Mouse (Mus musculus): ENCODE measurements around the gene Picalm. TPM values are rescaled to one million over a fixed set of nuclear protein-coding genes. Genes with fewer than 3 reads are reported as not detected.

Picalm gene
- polyA plus RNA-seq, 1 experiment from 2014 or later, result 56.3 TPM

- Histone ChIP-seq H3K9me3 (ENCODE audit: control insufficient read depth, low read length) (no peaks in the 10 kb centered on the region), H3K27me3 (ENCODE audit: control insufficient read depth, insufficient read depth, low read length) (no peaks in the 10 kb centered on the region), H3K4me2 (ENCODE audit: low read length) (no peak overlapping the region), H3K4me1 (ENCODE audit: control insufficient read depth, insufficient read depth, low read length) (no peaks in the 10 kb centered on the region), H3K27ac (replicated peaks; ENCODE audit: low read depth, low read length) (no peak overlapping the region), H3K36me3 (ENCODE audit: control insufficient read depth, insufficient read depth, low read length) (no peaks in the 10 kb centered on the region), H3K9ac (replicated peaks; ENCODE audit: low read length) (no peak overlapping the region), H3K4me3 (replicated peaks; ENCODE audit: low read depth, low read length) (no peak overlapping the region)
- ATAC-seq (ENCODE audit: low FRiP score, low TSS enrichment) (no peak), DNase-seq (no peak)
- 84% methylated on average over 9 of the region's 9 CpGs for WGBS
These were observed 101.4 kb downstream of the Picalm start for GRCm38 (mm10) chr7:90231431-90231830.

- Histone ChIP-seq H3K4me3 (replicated peaks; ENCODE audit: low read depth, low read length) (no peak overlapping the region), H3K4me2 (ENCODE audit: low read length) (no peak overlapping the region), H3K9ac (replicated peaks; ENCODE audit: low read length) (no peak overlapping the region), H3K36me3 (ENCODE audit: control insufficient read depth, insufficient read depth, low read length) (no peaks in the 10 kb centered on the region), H3K4me1 (ENCODE audit: control insufficient read depth, insufficient read depth, low read length) (no peaks in the 10 kb centered on the region), H3K27ac (replicated peaks; ENCODE audit: low read depth, low read length) (no peak overlapping the region), H3K9me3 (ENCODE audit: control insufficient read depth, low read length) (no peaks in the 10 kb centered on the region), H3K27me3 (ENCODE audit: control insufficient read depth, insufficient read depth, low read length) (no peaks in the 10 kb centered on the region)
- DNase-seq (no peak), ATAC-seq (ENCODE audit: low FRiP score, low TSS enrichment) (no peak)
- 67% methylated on average over 4 of the region's 4 CpGs for WGBS
These were observed 103.9 kb downstream of the Picalm start for GRCm38 (mm10) chr7:90233921-90234320.

GRCm38 (mm10) chr7:90236289-90236905 is 106.4 kb downstream of the Picalm start:
- no peaks in the 10 kb centered on the region for H3K27me3 ChIP-seq (ENCODE audit: control insufficient read depth, insufficient read depth, low read length)
- ATAC-seq (ENCODE audit: low FRiP score, low TSS enrichment), result peak; percentile 34; the same call in 1 of the 2 replicates
- 27% methylated on average over 4 of the region's 4 CpGs for WGBS

GRCm38 (mm10) chr7:90243151-90243550 is 113.1 kb downstream of the Picalm start:
- H3K27ac ChIP-seq (replicated peaks; ENCODE audit: low read depth, low read length), result no peak overlapping the region
- no peak overlapping the region for H3K9ac ChIP-seq (replicated peaks; ENCODE audit: low read length)
- H3K4me3 ChIP-seq (replicated peaks; ENCODE audit: low read depth, low read length), result no peak overlapping the region
- no peak overlapping the region for H3K4me2 ChIP-seq (ENCODE audit: low read length)
- WGBS, result 94% methylated on average over 6 of the region's 6 CpGs
- DNase-seq (no peak), ATAC-seq (ENCODE audit: low FRiP score, low TSS enrichment) (no peak)
- no peaks in the 10 kb centered on the region for H3K4me1 ChIP-seq (ENCODE audit: control insufficient read depth, insufficient read depth, low read length)
- H3K9me3 ChIP-seq (ENCODE audit: control insufficient read depth, low read length), result no peaks in the 10 kb centered on the region
- H3K27me3 ChIP-seq (ENCODE audit: control insufficient read depth, insufficient read depth, low read length), result no peaks in the 10 kb centered on the region
- no peaks in the 10 kb centered on the region for H3K36me3 ChIP-seq (ENCODE audit: control insufficient read depth, insufficient read depth, low read length)

More at GRCm38 (mm10) chr7:90236289-90236905, 106.4 kb downstream of the Picalm start:
- H3K9ac ChIP-seq (replicated peaks; ENCODE audit: low read length), result no peak overlapping the region
- no peak for DNase-seq
- H3K4me2 ChIP-seq (ENCODE audit: low read length), result no peak overlapping the region
- no peak overlapping the region for H3K27ac ChIP-seq (replicated peaks; ENCODE audit: low read depth, low read length)
- no peaks in the 10 kb centered on the region for H3K36me3 ChIP-seq (ENCODE audit: control insufficient read depth, insufficient read depth, low read length)
- H3K4me3 ChIP-seq (replicated peaks; ENCODE audit: low read depth, low read length), result no peak overlapping the region
- no peaks in the 10 kb centered on the region for H3K4me1 ChIP-seq (ENCODE audit: control insufficient read depth, insufficient read depth, low read length)
- H3K9me3 ChIP-seq (ENCODE audit: control insufficient read depth, low read length), result no peaks in the 10 kb centered on the region

GRCm38 (mm10) chr7:90243643-90244042 is 113.6 kb downstream of the Picalm start:
- Histone ChIP-seq H3K4me2 (ENCODE audit: low read length) (no peak overlapping the region), H3K36me3 (ENCODE audit: control insufficient read depth, insufficient read depth, low read length) (no peaks in the 10 kb centered on the region), H3K27me3 (ENCODE audit: control insufficient read depth, insufficient read depth, low read length) (no peaks in the 10 kb centered on the region), H3K9ac (replicated peaks; ENCODE audit: low read length) (no peak overlapping the region), H3K4me1 (ENCODE audit: control insufficient read depth, insufficient read depth, low read length) (no peaks in the 10 kb centered on the region), H3K9me3 (ENCODE audit: control insufficient read depth, low read length) (no peaks in the 10 kb centered on the region), H3K4me3 (replicated peaks; ENCODE audit: low read depth, low read length) (no peak overlapping the region), H3K27ac (replicated peaks; ENCODE audit: low read depth, low read length) (no peak overlapping the region)
- WGBS, result 92% methylated on average over 5 of the region's 5 CpGs
- ATAC-seq (ENCODE audit: low FRiP score, low TSS enrichment) (no peak), DNase-seq (no peak)

- H3K27me3 ChIP-seq (ENCODE audit: control insufficient read depth, insufficient read depth, low read length), result no peaks in the 10 kb centered on the region
- DNase-seq, result no peak
- H3K4me1 ChIP-seq (ENCODE audit: control insufficient read depth, insufficient read depth, low read length), result no peaks in the 10 kb centered on the region
- H3K36me3 ChIP-seq (ENCODE audit: control insufficient read depth, insufficient read depth, low read length), result no peaks in the 10 kb centered on the region
- WGBS, result 76% methylated on average over 5 of the region's 5 CpGs
- H3K4me3 ChIP-seq (replicated peaks; ENCODE audit: low read depth, low read length), result no peak overlapping the region
- no peak for ATAC-seq (ENCODE audit: low FRiP score, low TSS enrichment)
- no peak overlapping the region for H3K27ac ChIP-seq (replicated peaks; ENCODE audit: low read depth, low read length)
- H3K9me3 ChIP-seq (ENCODE audit: control insufficient read depth, low read length), result no peaks in the 10 kb centered on the region
- no peak overlapping the region for H3K4me2 ChIP-seq (ENCODE audit: low read length)
- no peak overlapping the region for H3K9ac ChIP-seq (replicated peaks; ENCODE audit: low read length)
These were observed 122.9 kb downstream of the Picalm start for GRCm38 (mm10) chr7:90252946-90253345.

GRCm38 (mm10) chr7:90258701-90259100 is 128.7 kb downstream of the Picalm start:
- no peak overlapping the region for H3K4me3 ChIP-seq (replicated peaks; ENCODE audit: low read depth, low read length)
- DNase-seq (no peak), ATAC-seq (ENCODE audit: low FRiP score, low TSS enrichment) (no peak)
- H3K9ac ChIP-seq (replicated peaks; ENCODE audit: low read length), result no peak overlapping the region
- no peaks in the 10 kb centered on the region for H3K27me3 ChIP-seq (ENCODE audit: control insufficient read depth, insufficient read depth, low read length)
- 95% methylated on average over 2 of the region's 2 CpGs for WGBS
- no peak overlapping the region for H3K4me2 ChIP-seq (ENCODE audit: low read length)
- no peaks in the 10 kb centered on the region for H3K36me3 ChIP-seq (ENCODE audit: control insufficient read depth, insufficient read depth, low read length)
- H3K27ac ChIP-seq (replicated peaks; ENCODE audit: low read depth, low read length), result no peak overlapping the region
- no peaks in the 10 kb centered on the region for H3K9me3 ChIP-seq (ENCODE audit: control insufficient read depth, low read length)
- H3K4me1 ChIP-seq (ENCODE audit: control insufficient read depth, insufficient read depth, low read length), result 0 out of 2 replicates have a peak, but pooled peaks cover 5% of the 10 kb centered on the region

- H3K27me3 ChIP-seq (ENCODE audit: control insufficient read depth, insufficient read depth, low read length), result no peaks in the 10 kb centered on the region
- no peak overlapping the region for H3K4me2 ChIP-seq (ENCODE audit: low read length)
- no peak overlapping the region for H3K9ac ChIP-seq (replicated peaks; ENCODE audit: low read length)
- no peak overlapping the region for H3K4me3 ChIP-seq (replicated peaks; ENCODE audit: low read depth, low read length)
- 0 out of 2 replicates have a peak, but pooled peaks cover 5% of the 10 kb centered on the region for H3K4me1 ChIP-seq (ENCODE audit: control insufficient read depth, insufficient read depth, low read length)
- no peak for DNase-seq
- H3K36me3 ChIP-seq (ENCODE audit: control insufficient read depth, insufficient read depth, low read length), result no peaks in the 10 kb centered on the region
- 84% methylated on average over 2 of the region's 2 CpGs for WGBS
- H3K27ac ChIP-seq (replicated peaks; ENCODE audit: low read depth, low read length), result no peak overlapping the region
- no peaks in the 10 kb centered on the region for H3K9me3 ChIP-seq (ENCODE audit: control insufficient read depth, low read length)
- ATAC-seq (ENCODE audit: low FRiP score, low TSS enrichment), result no peak
These were observed 129.9 kb downstream of the Picalm start for GRCm38 (mm10) chr7:90259899-90260298.

- H3K27me3 ChIP-seq (ENCODE audit: control insufficient read depth, insufficient read depth, low read length), result no peaks in the 10 kb centered on the region
- 15% methylated on average over 7 of the region's 7 CpGs for WGBS
- peak; percentile 72 for DNase-seq
These were observed 132.0 kb downstream of the Picalm start for GRCm38 (mm10) chr7:90261902-90262599.

More at GRCm38 (mm10) chr7:90261902-90262599, 132.0 kb downstream of the Picalm start:
- Histone ChIP-seq H3K9ac (replicated peaks; ENCODE audit: low read length) (no peak overlapping the region; the same call in 1 of the 2 replicates), H3K36me3 (ENCODE audit: control insufficient read depth, insufficient read depth, low read length) (no peaks in the 10 kb centered on the region), H3K9me3 (ENCODE audit: control insufficient read depth, low read length) (no peaks in the 10 kb centered on the region), H3K4me2 (ENCODE audit: low read length) (peak overlapping the region; percentile 37), H3K27ac (replicated peaks; ENCODE audit: low read depth, low read length) (peak overlapping the region; percentile 83), H3K4me3 (replicated peaks; ENCODE audit: low read depth, low read length) (no peak overlapping the region), H3K4me1 (ENCODE audit: control insufficient read depth, insufficient read depth, low read length) (peaks cover 8% of the 10 kb centered on the region; the same call in 1 of the 2 replicates)
- peak; percentile 84 for ATAC-seq (ENCODE audit: low FRiP score, low TSS enrichment)
